Mouse (Mus musculus) lung, postnatal 0 days (tissue): ENCODE measurements at regions not wholly inside any gene's neighbourhood (a gene's known extent, or its start where the extent isn't known, plus 50 kb on each side); places are given as distances from the start of the nearest gene placed in this dataset.
A peak's percentile ranks its signal among the peaks of the same experiment; 100 is the strongest.

ENCODE experiments used
- ATAC-seq: fragments of 200-750 bp; cut with Nextera tagmentation; 2 replicates; pipeline ENCODE4 v1.8.0; 2017; ENCODE audit warnings: moderate library complexity
- DNase-seq: peaks from one replicate; pipeline ENCODE4 v3.0.0-alpha.2; 2016; ENCODE audit warnings: low spot score
- H3K27ac ChIP-seq: fragments of 300-500 bp; sonication (generic); 2 replicates; pipeline ENCODE4 v1.5.1; 2014; ENCODE audit warnings: antibody characterized with exemption, mild to moderate bottlenecking, low read length, mixed read lengths
- H3K27me3 ChIP-seq: fragments of 300-500 bp; sonication (generic); replicated peaks from 2 replicates; pipeline ENCODE4 v1.6.1; 2014; ENCODE audit warnings: low read length, mixed read lengths; ENCODE audit not compliant: insufficient read depth
- H3K36me3 ChIP-seq: fragments of 300-500 bp; sonication (generic); 2 replicates; pipeline ENCODE4 v1.6.1; 2014; ENCODE audit warnings: low read length, mixed read lengths; ENCODE audit not compliant: insufficient read depth
- H3K4me1 ChIP-seq: fragments of 300-500 bp; sonication (generic); 2 replicates; pipeline ENCODE4 v1.6.1; 2014; ENCODE audit warnings: antibody characterized with exemption, low read depth, low read length, mixed read lengths; ENCODE audit not compliant: insufficient read depth
- H3K4me2 ChIP-seq: fragments of 300-500 bp; sonication (generic); replicated peaks from 2 replicates; pipeline ENCODE4 v1.6.1; 2014; ENCODE audit warnings: low read depth, mild to moderate bottlenecking, low read length, moderate library complexity, mixed read lengths
- H3K4me3 ChIP-seq: fragments of 300-500 bp; sonication (generic); 2 replicates; pipeline ENCODE4 v1.5.1; 2014; ENCODE audit warnings: low read depth, low read length
- H3K9ac ChIP-seq: fragments of 300-500 bp; sonication (generic); replicated peaks from 2 replicates; pipeline ENCODE4 v1.6.1; 2014; ENCODE audit warnings: low read depth, mild to moderate bottlenecking
- H3K9me3 ChIP-seq: fragments of 300-500 bp; sonication (generic); 2 replicates; pipeline ENCODE4 v1.6.1; 2016; ENCODE audit warnings: low read length, mixed read lengths
- CTCF ChIP-seq: IDR thresholded peaks from 2 replicates; pipeline ENCODE4 v1.5.1; 2016; ENCODE audit warnings: antibody characterized with exemption, mild to moderate bottlenecking
- EP300 ChIP-seq: IDR thresholded peaks from 2 replicates; pipeline ENCODE4 v1.6.1; 2016; ENCODE audit warnings: antibody characterized with exemption, mild to moderate bottlenecking, control low read depth
- WGBS: fragments of 180-500 bp; shearing (Covaris S2); extraction: QIAGEN DNeasy Blood & Tissue Kit; methylation state at CpG from one replicate; pipeline ENCODE4 v1.1.7; 2014; 5-methylcytosine and 5-hydroxymethylcytosine counted together

GRCm38 (mm10) chr8:26450543-26450942 lies 331.2 kb downstream of the Gm45692 start:
- DNase-seq: no peak
- Histone ChIP-seq H3K27ac (no peak overlapping the region), H3K4me1 (no peaks in the 10 kb centered on the region), H3K4me3 (no peak overlapping the region), H3K9ac (no peak overlapping the region), H3K36me3 (no peaks in the 10 kb centered on the region), H3K27me3 (no peaks in the 10 kb centered on the region), H3K4me2 (no peak overlapping the region), H3K9me3 (no peaks in the 10 kb centered on the region)
- TF ChIP-seq EP300 (no peak), CTCF (no peak)
- no peak for ATAC-seq
- WGBS: 58% methylated on average over 10 of the region's 10 CpGs

- WGBS: 56% methylated on average over 5 of the region's 5 CpGs
- no peaks in the 10 kb centered on the region for H3K4me1 ChIP-seq
- ATAC-seq (no peak), DNase-seq (no peak)
- no peaks in the 10 kb centered on the region for H3K36me3 ChIP-seq
- no peak overlapping the region for H3K9ac ChIP-seq
- no peak overlapping the region for H3K4me2 ChIP-seq
- H3K27me3 ChIP-seq: no peaks in the 10 kb centered on the region
- no peak overlapping the region for H3K27ac ChIP-seq
- no peaks in the 10 kb centered on the region for H3K9me3 ChIP-seq
- TF ChIP-seq EP300 (no peak), CTCF (no peak)
- H3K4me3 ChIP-seq: no peak overlapping the region
Measured at GRCm38 (mm10) chr8:26452976-26453573, 333.7 kb downstream of the Gm45692 start.

GRCm38 (mm10) chr8:26465346-26465745 lies 346.0 kb downstream of the Gm45692 start:
- no peak overlapping the region for H3K27ac ChIP-seq
- H3K9me3 ChIP-seq: no peaks in the 10 kb centered on the region
- DNase-seq (no peak), ATAC-seq (no peak)
- H3K27me3 ChIP-seq: no peaks in the 10 kb centered on the region
- H3K36me3 ChIP-seq: no peaks in the 10 kb centered on the region
- no peak overlapping the region for H3K4me3 ChIP-seq
- WGBS: 62% methylated on average over 2 of the region's 2 CpGs
- no peak overlapping the region for H3K4me2 ChIP-seq
- H3K9ac ChIP-seq: no peak overlapping the region
- no peaks in the 10 kb centered on the region for H3K4me1 ChIP-seq
- no peak for TF ChIP-seq CTCF
- TF ChIP-seq EP300: no peak

GRCm38 (mm10) chr8:26468441-26468840 lies 349.1 kb downstream of the Gm45692 start:
- Histone ChIP-seq H3K4me1 (no peaks in the 10 kb centered on the region), H3K9ac (no peak overlapping the region), H3K27ac (no peak overlapping the region), H3K4me3 (no peak overlapping the region), H3K36me3 (no peaks in the 10 kb centered on the region), H3K9me3 (no peaks in the 10 kb centered on the region), H3K4me2 (no peak overlapping the region), H3K27me3 (no peaks in the 10 kb centered on the region)
- no peak for ATAC-seq
- WGBS: 71% methylated on average over 2 of the region's 2 CpGs
- DNase-seq: no peak
- TF ChIP-seq EP300 (no peak), CTCF (peak; percentile 36)

- Histone ChIP-seq H3K4me2 (no peak overlapping the region), H3K4me3 (no peak overlapping the region), H3K36me3 (no peaks in the 10 kb centered on the region), H3K27ac (no peak overlapping the region), H3K9ac (no peak overlapping the region), H3K4me1 (no peaks in the 10 kb centered on the region), H3K9me3 (no peaks in the 10 kb centered on the region), H3K27me3 (no peaks in the 10 kb centered on the region)
- ATAC-seq (no peak), DNase-seq (no peak)
- TF ChIP-seq CTCF: no peak
- no peak for TF ChIP-seq EP300
- WGBS: 47% methylated on average over 6 of the region's 6 CpGs
Measured at GRCm38 (mm10) chr8:26469705-26470104, 350.4 kb downstream of the Gm45692 start.

GRCm38 (mm10) chr8:26471811-26472550 lies 352.6 kb downstream of the Gm45692 start:
- no peak overlapping the region for H3K4me2 ChIP-seq
- no peaks in the 10 kb centered on the region for H3K4me1 ChIP-seq
- H3K36me3 ChIP-seq: no peaks in the 10 kb centered on the region
- H3K27me3 ChIP-seq: no peaks in the 10 kb centered on the region
- no peak overlapping the region for H3K27ac ChIP-seq
- H3K9ac ChIP-seq: no peak overlapping the region
- 31% methylated on average over 12 of the region's 12 CpGs for whole genome bisulfite sequencing
- TF ChIP-seq CTCF: no peak
- TF ChIP-seq EP300: no peak
- H3K4me3 ChIP-seq: no peak overlapping the region
- ATAC-seq (no peak), DNase-seq (no peak)
- no peaks in the 10 kb centered on the region for H3K9me3 ChIP-seq
